Mouse (Mus musculus) midbrain, embryonic 14.5 days (tissue): Measurements from ENCODE around the gene Nup210l. TPM values are rescaled to one million over a fixed set of nuclear protein-coding genes. Genes with fewer than 3 reads are reported as not detected.
A peak's percentile ranks its signal among the peaks of the same experiment; 100 is the strongest.

ENCODE experiments used
- ATAC-seq: fragments of 200-750 bp; cut with Nextera tagmentation; 2 replicates; pipeline ENCODE4 v1.8.0; 2017; ENCODE audit warnings: moderate number of reproducible peaks, moderate library complexity; ENCODE audit not compliant: low FRiP score, low TSS enrichment
- DNase-seq: peaks from one replicate; pipeline ENCODE4 v3.0.0-alpha.2; 2015
- H3K27ac ChIP-seq: fragments of 300-500 bp; sonication (generic); replicated peaks from 2 replicates; pipeline ENCODE4 v1.5.1; 2014; ENCODE audit warnings: mild to moderate bottlenecking, low read depth, low read length, moderate library complexity
- H3K27me3 ChIP-seq: fragments of 300-500 bp; sonication (generic); 2 replicates; pipeline ENCODE4 v1.6.1; 2014; ENCODE audit warnings: low read length, control low read depth, mixed read lengths; ENCODE audit not compliant: control insufficient read depth, insufficient read depth
- H3K36me3 ChIP-seq: fragments of 300-500 bp; sonication (generic); 2 replicates; pipeline ENCODE4 v1.6.1; 2014; ENCODE audit warnings: low read length, control low read depth; ENCODE audit not compliant: control insufficient read depth, insufficient read depth
- H3K4me1 ChIP-seq: fragments of 300-500 bp; sonication (generic); 2 replicates; pipeline ENCODE4 v1.6.1; 2014; ENCODE audit warnings: mild to moderate bottlenecking, antibody characterized with exemption, low read length, control low read depth; ENCODE audit not compliant: control insufficient read depth, insufficient read depth
- H3K4me2 ChIP-seq: fragments of 300-500 bp; sonication (generic); 2 replicates; pipeline ENCODE4 v1.6.1; 2014; ENCODE audit warnings: mild to moderate bottlenecking, low read length, moderate library complexity
- H3K4me3 ChIP-seq: fragments of 300-500 bp; sonication (generic); replicated peaks from 2 replicates; pipeline ENCODE4 v1.5.1; 2014; ENCODE audit warnings: low read depth, low read length
- H3K9ac ChIP-seq: fragments of 300-500 bp; sonication (generic); replicated peaks from 2 replicates; pipeline ENCODE4 v1.6.1; 2014; ENCODE audit warnings: mild to moderate bottlenecking, low read length, moderate library complexity
- H3K9me3 ChIP-seq: fragments of 300-500 bp; sonication (generic); 2 replicates; pipeline ENCODE4 v1.6.1; 2016; ENCODE audit warnings: low read length, control low read depth, mixed read lengths; ENCODE audit not compliant: control insufficient read depth
- WGBS: fragments of 180-500 bp; shearing (Covaris S2); extraction: QIAGEN DNeasy Blood & Tissue Kit; methylation state at CpG from one replicate; pipeline ENCODE4 v1.1.7; 2014; 5-methylcytosine and 5-hydroxymethylcytosine counted together
- polyA plus RNA-seq: library from polyadenylated mRNA; unstranded; fragments of >200 nt; fragmentation: Nextera tagmentation; extraction: Ambion mirVana; gene quantifications from 2 replicates; pipeline ENCODE4 v1.2.1, GENCODE M21; 2014

The Nup210l gene
- polyA plus RNA-seq, 1 experiment from 2014 or later = 0.61 TPM

GRCm38 (mm10) chr3:90078224-90078623 lies 25.7 kb upstream of the Nup210l start:
- H3K27ac ChIP-seq = no peak overlapping the region
- H3K4me3 ChIP-seq = no peak overlapping the region
- H3K27me3 ChIP-seq = no peaks in the 10 kb centered on the region
- 0 out of 2 replicates have a peak, but pooled peaks cover 1% of the 10 kb centered on the region for H3K36me3 ChIP-seq
- no peaks in the 10 kb centered on the region for H3K9me3 ChIP-seq
- no peak for DNase-seq
- WGBS = 60% methylated on average over 5 of the region's 5 CpGs
- no peak for ATAC-seq
- peaks cover 25% of the 10 kb centered on the region for H3K4me1 ChIP-seq
- H3K9ac ChIP-seq = no peak overlapping the region
- H3K4me2 ChIP-seq = no peak overlapping the region

GRCm38 (mm10) chr3:90079133-90079762 lies 24.7 kb upstream of the Nup210l start:
- Histone ChIP-seq H3K27ac (peak overlapping the region; percentile 90), H3K9me3 (no peaks in the 10 kb centered on the region), H3K9ac (peak overlapping the region; percentile 79), H3K4me1 (peaks cover 34% of the 10 kb centered on the region), H3K36me3 (0 out of 2 replicates have a peak, but pooled peaks cover 2% of the 10 kb centered on the region), H3K27me3 (no peaks in the 10 kb centered on the region), H3K4me2 (peak overlapping the region; percentile 89), H3K4me3 (peak overlapping the region; percentile 70)
- ATAC-seq = peak; percentile 96
- WGBS = under 1% methylated on average over 33 of the region's 33 CpGs
- peak; percentile 94 for DNase-seq

GRCm38 (mm10) chr3:90079763-90080497 lies 24.0 kb upstream of the Nup210l start:
- H3K4me2 ChIP-seq = peak overlapping the region; percentile 89
- peak; percentile 73 for ATAC-seq
- 0 out of 2 replicates have a peak, but pooled peaks cover 2% of the 10 kb centered on the region for H3K36me3 ChIP-seq
- no peaks in the 10 kb centered on the region for H3K27me3 ChIP-seq
- peak overlapping the region; percentile 79 for H3K9ac ChIP-seq
- DNase-seq = peak; percentile 62
- peaks cover 36% of the 10 kb centered on the region for H3K4me1 ChIP-seq
- WGBS = under 1% methylated on average over 53 of the region's 53 CpGs
- peak overlapping the region; percentile 70 for H3K4me3 ChIP-seq
- no peaks in the 10 kb centered on the region for H3K9me3 ChIP-seq
- peak overlapping the region; percentile 90 for H3K27ac ChIP-seq

GRCm38 (mm10) chr3:90080498-90080863 lies 23.5 kb upstream of the Nup210l start:
- DNase-seq (no peak), ATAC-seq (no peak)
- Histone ChIP-seq H3K9me3 (no peaks in the 10 kb centered on the region), H3K4me3 (peak overlapping the region; percentile 70), H3K36me3 (0 out of 2 replicates have a peak, but pooled peaks cover 2% of the 10 kb centered on the region), H3K4me1 (peaks cover 36% of the 10 kb centered on the region), H3K9ac (peak overlapping the region; percentile 79), H3K4me2 (peak overlapping the region; percentile 89), H3K27me3 (no peaks in the 10 kb centered on the region), H3K27ac (peak overlapping the region; percentile 90)
- WGBS = under 1% methylated on average over 6 of the region's 6 CpGs

- Histone ChIP-seq H3K9me3 (no peaks in the 10 kb centered on the region), H3K4me2 (peak overlapping the region; percentile 89), H3K36me3 (0 out of 2 replicates have a peak, but pooled peaks cover 2% of the 10 kb centered on the region), H3K4me3 (0 out of 2 replicates have a peak overlapping the region, but pooled peaks have one; percentile 7), H3K9ac (0 out of 2 replicates have a peak overlapping the region, but pooled peaks have one; percentile 6), H3K4me1 (peaks cover 36% of the 10 kb centered on the region), H3K27ac (no peak overlapping the region), H3K27me3 (no peaks in the 10 kb centered on the region)
- ATAC-seq (no peak), DNase-seq (no peak)
- 87% methylated on average over 5 of the region's 5 CpGs for WGBS
These were observed 22.3 kb upstream of the Nup210l start for GRCm38 (mm10) chr3:90081365-90082240.

- 73% methylated on average over 5 of the region's 5 CpGs for WGBS
- Histone ChIP-seq H3K9ac (peak overlapping the region; percentile 23; the same call in 1 of the 2 replicates), H3K9me3 (no peaks in the 10 kb centered on the region), H3K4me2 (0 out of 2 replicates have a peak overlapping the region, but pooled peaks have one; percentile 19), H3K27me3 (no peaks in the 10 kb centered on the region), H3K4me3 (no peak overlapping the region), H3K4me1 (peaks cover 36% of the 10 kb centered on the region), H3K27ac (no peak overlapping the region), H3K36me3 (peaks cover 15% of the 10 kb centered on the region)
- ATAC-seq (no peak), DNase-seq (no peak)
These were observed 20.9 kb upstream of the Nup210l start for GRCm38 (mm10) chr3:90083034-90083433.

GRCm38 (mm10) chr3:90083698-90084324 lies 20.1 kb upstream of the Nup210l start:
- Histone ChIP-seq H3K9me3 (no peaks in the 10 kb centered on the region), H3K27me3 (no peaks in the 10 kb centered on the region), H3K4me3 (no peak overlapping the region), H3K4me2 (peak overlapping the region; percentile 19; the same call in 1 of the 2 replicates), H3K4me1 (peaks cover 34% of the 10 kb centered on the region), H3K9ac (peak overlapping the region; percentile 23; the same call in 1 of the 2 replicates), H3K36me3 (peaks cover 23% of the 10 kb centered on the region), H3K27ac (peak overlapping the region; percentile 49)
- ATAC-seq (no peak), DNase-seq (peak; percentile 31)
- 38% methylated on average over 3 of the region's 3 CpGs for WGBS

- Histone ChIP-seq H3K4me3 (no peak overlapping the region), H3K9ac (no peak overlapping the region), H3K27ac (0 out of 2 replicates have a peak overlapping the region, but pooled peaks have one; percentile 32), H3K4me2 (no peak overlapping the region), H3K27me3 (no peaks in the 10 kb centered on the region), H3K9me3 (no peaks in the 10 kb centered on the region), H3K4me1 (peaks cover 32% of the 10 kb centered on the region), H3K36me3 (peaks cover 32% of the 10 kb centered on the region)
- no peak for ATAC-seq
- no peak for DNase-seq
- 86% methylated on average over 4 of the region's 4 CpGs for WGBS
These were observed 19.1 kb upstream of the Nup210l start for GRCm38 (mm10) chr3:90084790-90085189.
